8 mouse cellular contexts compared by ENCODE assay signal in the genomic region with DNA sequence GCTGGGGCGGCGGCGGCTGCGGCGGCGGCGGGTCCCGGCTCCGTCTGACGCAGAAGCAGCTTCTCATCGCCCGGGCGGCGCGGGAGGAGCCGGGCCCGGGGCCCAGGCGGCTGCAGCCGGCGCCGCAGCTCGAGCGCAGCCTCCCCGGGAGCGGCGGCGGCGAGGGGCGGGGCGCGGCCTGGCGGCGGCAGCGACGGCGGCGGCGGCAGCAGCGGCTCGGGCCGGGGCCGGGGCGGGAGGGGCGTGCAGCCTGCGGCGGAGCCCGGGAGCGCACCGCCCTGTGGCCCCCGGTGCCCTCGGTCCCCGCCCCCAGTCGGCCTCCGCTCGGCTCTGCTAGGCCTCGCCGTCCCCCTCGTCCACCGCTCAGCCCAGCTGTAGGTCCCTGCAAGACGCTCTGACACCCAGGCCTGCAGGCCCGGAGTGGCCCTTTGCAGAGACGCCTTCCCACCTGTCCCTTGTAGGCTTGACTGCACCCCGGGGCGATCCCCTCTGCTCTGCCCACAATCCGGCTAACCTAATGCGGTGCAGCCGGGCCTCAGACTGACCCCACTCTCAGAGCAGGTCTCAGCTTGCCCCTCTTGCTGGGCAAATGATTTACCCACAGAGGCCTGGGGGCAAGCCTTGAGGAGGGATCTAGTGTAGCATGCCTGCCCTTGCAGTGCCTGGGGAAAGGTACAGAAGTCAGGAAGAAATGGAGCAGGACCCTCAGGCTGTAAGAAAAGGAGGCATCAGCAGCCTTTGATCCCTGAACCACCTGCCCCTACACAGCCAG. TPM values are rescaled to one million over a fixed set of nuclear protein-coding genes. Genes with fewer than 3 reads are reported as not detected.
DNase-seq lines count a peak whose midpoint lies in the region; ATAC-seq and TF ChIP-seq lines count a peak whose summit lies in the region.

A gene (minus strand): TSS at position 619 of the 772 bp plus-strand sequence.

- no peaks in the 10 kb centered on the region for H3K9me3 ChIP-seq in intestine, postnatal 0 days (ENCODE audit: control insufficient read depth)
- no peaks in the 10 kb centered on the region for H3K9me3 ChIP-seq in limb, embryonic 12.5 days
- no peaks in the 10 kb centered on the region for H3K9me3 ChIP-seq in midbrain, embryonic 15.5 days

- no peak for TF ChIP-seq CTCF in intestine, postnatal 0 days (IDR thresholded peaks at IDR 0.05; ENCODE audit: low read depth)

- peak within 1 kb of the TSS; percentile 92 for H3K9ac ChIP-seq in intestine, postnatal 0 days (ENCODE audit: low read depth, low read length)
- H3K9ac ChIP-seq in limb, embryonic 12.5 days (replicated peaks) = peak within 1 kb of the TSS; percentile 99
- H3K9ac ChIP-seq in midbrain, embryonic 15.5 days = peak within 1 kb of the TSS; percentile 98

- peak within 1 kb of the TSS; percentile 78 for H3K27ac ChIP-seq in intestine, postnatal 0 days (ENCODE audit: low read depth, low read length)
- peak within 1 kb of the TSS; percentile 93 for H3K27ac ChIP-seq in limb, embryonic 12.5 days
- H3K27ac ChIP-seq in midbrain, embryonic 15.5 days = peak within 1 kb of the TSS; percentile 99

- peak within 1 kb of the TSS; percentile 95 for H3K4me2 ChIP-seq in intestine, postnatal 0 days (replicated peaks; ENCODE audit: low read depth)
- H3K4me2 ChIP-seq in limb, embryonic 12.5 days = peak within 1 kb of the TSS; percentile 92
- peak within 1 kb of the TSS; percentile 88 for H3K4me2 ChIP-seq in midbrain, embryonic 15.5 days

- H3K27me3 ChIP-seq in intestine, postnatal 0 days (replicated peaks; ENCODE audit: control insufficient read depth, insufficient read depth, low read length) = no peaks in the 10 kb centered on the region
- H3K27me3 ChIP-seq in limb, embryonic 12.5 days = no peaks in the 10 kb centered on the region
- H3K27me3 ChIP-seq in midbrain, embryonic 15.5 days (replicated peaks) = no peaks in the 10 kb centered on the region

- peak; percentile 23 to 53 for DNase-seq in spleen, adult 18-20 months
- no peak for DNase-seq in spleen, adult 12 weeks (ENCODE audit: low spot score)
- DNase-seq in embryo, embryonic 11.5 days (ENCODE audit: low read depth, low spot score) = peak; percentile 47
- no peak for DNase-seq in gonadal fat pad, adult 2 months (ENCODE audit: low read depth)
- DNase-seq in spleen, postnatal 14 days (ENCODE audit: low spot score in 2 of 2) = peak; percentile 36 to 54

- peaks cover 8% of the 10 kb centered on the region; the same call in 1 of the 2 replicates for H3K4me1 ChIP-seq in intestine, postnatal 0 days (replicated peaks; ENCODE audit: control insufficient read depth, insufficient read depth, low read length)
- peaks cover 30% of the 10 kb centered on the region for H3K4me1 ChIP-seq in limb, embryonic 12.5 days (replicated peaks)
- H3K4me1 ChIP-seq in midbrain, embryonic 15.5 days = peaks cover 42% of the 10 kb centered on the region

- 2% methylated on average over 37 of the region's 67 CpGs for WGBS in intestine, postnatal 0 days
- WGBS in limb, embryonic 12.5 days = 2% methylated on average over 33 of the region's 67 CpGs
- under 1% methylated on average over 65 of the region's 67 CpGs for WGBS in midbrain, embryonic 15.5 days

- peak; percentile 73 for ATAC-seq in intestine, postnatal 0 days
- ATAC-seq in limb, embryonic 12.5 days (ENCODE audit: insufficient number of reproducible peaks, insufficient read depth, low FRiP score, low TSS enrichment, low read depth) = peak; percentile 52
- ATAC-seq in midbrain, embryonic 15.5 days (replicated peaks) = peak; percentile 75

- no peaks in the 10 kb centered on the region for H3K36me3 ChIP-seq in intestine, postnatal 0 days (ENCODE audit: control insufficient read depth, insufficient read depth)
- no peaks in the 10 kb centered on the region for H3K36me3 ChIP-seq in limb, embryonic 12.5 days
- no peaks in the 10 kb centered on the region for H3K36me3 ChIP-seq in midbrain, embryonic 15.5 days (replicated peaks)

- peak within 1 kb of the TSS; percentile 71 for H3K4me3 ChIP-seq in intestine, postnatal 0 days (ENCODE audit: low read depth, low read length)
- H3K4me3 ChIP-seq in limb, embryonic 12.5 days (replicated peaks) = peak within 1 kb of the TSS; percentile 90
- H3K4me3 ChIP-seq in midbrain, embryonic 15.5 days = peak within 1 kb of the TSS; percentile 84

RNA-seq across cellular contexts. Expression of the gene that starts here (rescaled TPM):
- polyA plus RNA-seq in gonadal fat pad, adult 2 months (2012; rRNA removed) = 29.0 and 31.2 TPM in 2 replicates
- polyA plus RNA-seq in intestine, postnatal 0 days (2015; fragmentation: Nextera tagmentation; extraction: Ambion mirVana) = 6.7 and 7.6 TPM in 2 replicates
- polyA plus RNA-seq in limb, embryonic 12.5 days (2016; fragmentation: Nextera tagmentation; extraction: Ambion mirVana) = 25.5 and 27.3 TPM in 2 replicates
- polyA plus RNA-seq in midbrain, embryonic 15.5 days (2015; fragmentation: Nextera tagmentation; extraction: Ambion mirVana) = 67.0 and 69.2 TPM in 2 replicates

Comparison
In these comparisons a context has a peak if more than half of its experiments do, and no peak if none do; other contexts are left out.
1. DNase-seq: peak in spleen, adult 18-20 months (2 of 2), embryo, embryonic 11.5 days (single experiment) and spleen, postnatal 14 days (2 of 2); none in spleen, adult 12 weeks (single experiment) and gonadal fat pad, adult 2 months (single experiment).
2. Peak in every context shown above with its lines, with median percentiles within 50 percentile points of each other: ATAC-seq, H3K27ac ChIP-seq, H3K4me2 ChIP-seq, H3K4me3 ChIP-seq and H3K9ac ChIP-seq.